Mouse (Mus musculus): ENCODE measurements around the gene Kcnma1. TPM values are rescaled to one million over a fixed set of nuclear protein-coding genes. Genes with fewer than 3 reads are reported as not detected.

Kcnma1 gene
- total RNA-seq, 1 experiment, result 0.49 TPM

- no peak overlapping the region for H3K9ac ChIP-seq (ENCODE audit: insufficient read depth, low read depth, low read length, poor library complexity, severe bottlenecking)
- no peak for TF ChIP-seq CHD2 (IDR thresholded peaks at IDR 0.05; ENCODE audit: low read depth, low read length)
- TF ChIP-seq MAFK (IDR thresholded peaks at IDR 0.05; ENCODE audit: insufficient read depth, low read depth, low read length), result no peak
- TF ChIP-seq HCFC1 (IDR thresholded peaks at IDR 0.05; ENCODE audit: borderline replicate concordance, insufficient read depth, low read length), result no peak
- TF ChIP-seq ZC3H11A (IDR thresholded peaks at IDR 0.05; ENCODE audit: borderline replicate concordance, low read depth, low read length), result no peak
- no peak for TF ChIP-seq ZNF384 (IDR thresholded peaks at IDR 0.05; ENCODE audit: low read depth, low read length)
- no peaks in the 10 kb centered on the region for H3K36me3 ChIP-seq (ENCODE audit: control insufficient read depth, insufficient read depth, low read length, poor library complexity, severe bottlenecking)
- H3K27ac ChIP-seq (ENCODE audit: insufficient read depth, low read depth, low read length, poor library complexity, severe bottlenecking), result no peak overlapping the region
- DNase-seq (ENCODE audit: low read depth, low spot score), result no peak
- no peak overlapping the region for H3K4me3 ChIP-seq (ENCODE audit: insufficient read depth in 1 of 2, low read depth in 1 of 2, low read length in 2 of 2, poor library complexity in 1 of 2, severe bottlenecking in 1 of 2)
- no peaks in the 10 kb centered on the region for H3K4me1 ChIP-seq (ENCODE audit: control insufficient read depth in 2 of 2, insufficient read depth in 2 of 2, low read length in 2 of 2, poor library complexity in 1 of 2)
- no peaks in the 10 kb centered on the region for H3K9me3 ChIP-seq (ENCODE audit: control insufficient read depth, insufficient read depth, low read depth, low read length)
- in situ Hi-C loops (cut with MboI; ENCODE audit: low sequenced_read_pairs in 2 of 2, unreplicated experiment in 2 of 2), result no loop called here
These were observed 440.2 kb downstream of the Kcnma1 start for GRCm38 (mm10) chr14:23574136-23574535.

GRCm38 (mm10) chr14:23573385-23573784, 440.9 kb downstream of the Kcnma1 start:
- Histone ChIP-seq H3K9me3 (ENCODE audit: control insufficient read depth, insufficient read depth, low read depth, low read length) (no peaks in the 10 kb centered on the region), H3K27ac (ENCODE audit: insufficient read depth, low read depth, low read length, poor library complexity, severe bottlenecking) (no peak overlapping the region), H3K4me1 (ENCODE audit: control insufficient read depth in 2 of 2, insufficient read depth in 2 of 2, low read length in 2 of 2, poor library complexity in 1 of 2) (no peaks in the 10 kb centered on the region), H3K4me3 (ENCODE audit: insufficient read depth in 1 of 2, low read depth in 1 of 2, low read length in 2 of 2, poor library complexity in 1 of 2, severe bottlenecking in 1 of 2) (no peak overlapping the region), H3K36me3 (ENCODE audit: control insufficient read depth, insufficient read depth, low read length, poor library complexity, severe bottlenecking) (no peaks in the 10 kb centered on the region), H3K9ac (ENCODE audit: insufficient read depth, low read depth, low read length, poor library complexity, severe bottlenecking) (no peak overlapping the region)
- no peak for DNase-seq (ENCODE audit: low read depth, low spot score)
- TF ChIP-seq CHD2 (IDR thresholded peaks at IDR 0.05; ENCODE audit: low read depth, low read length) (no peak), HCFC1 (IDR thresholded peaks at IDR 0.05; ENCODE audit: borderline replicate concordance, insufficient read depth, low read length) (no peak), ZNF384 (IDR thresholded peaks at IDR 0.05; ENCODE audit: low read depth, low read length) (no peak)
- in situ Hi-C loops (cut with MboI; ENCODE audit: low sequenced_read_pairs in 2 of 2, unreplicated experiment in 2 of 2), result no loop called here

- in situ Hi-C loops (cut with MboI; ENCODE audit: low sequenced_read_pairs in 2 of 2, unreplicated experiment in 2 of 2), result no loop called here
- TF ChIP-seq ZNF384 (IDR thresholded peaks at IDR 0.05; ENCODE audit: low read depth, low read length), result no peak
- no peak for TF ChIP-seq HCFC1 (IDR thresholded peaks at IDR 0.05; ENCODE audit: borderline replicate concordance, insufficient read depth, low read length)
- no peak for TF ChIP-seq ZC3H11A (IDR thresholded peaks at IDR 0.05; ENCODE audit: borderline replicate concordance, low read depth, low read length)
- TF ChIP-seq CHD2 (IDR thresholded peaks at IDR 0.05; ENCODE audit: low read depth, low read length), result no peak
- TF ChIP-seq MAFK (IDR thresholded peaks at IDR 0.05; ENCODE audit: insufficient read depth, low read depth, low read length), result no peak
- H3K27ac ChIP-seq (ENCODE audit: insufficient read depth, low read depth, low read length, poor library complexity, severe bottlenecking), result no peak overlapping the region
- H3K36me3 ChIP-seq (ENCODE audit: control insufficient read depth, insufficient read depth, low read length, poor library complexity, severe bottlenecking), result no peaks in the 10 kb centered on the region
- no peaks in the 10 kb centered on the region for H3K9me3 ChIP-seq (ENCODE audit: control insufficient read depth, insufficient read depth, low read depth, low read length)
- no peaks in the 10 kb centered on the region for H3K4me1 ChIP-seq (ENCODE audit: control insufficient read depth in 2 of 2, insufficient read depth in 2 of 2, low read length in 2 of 2, poor library complexity in 1 of 2)
- no peak for DNase-seq (ENCODE audit: low read depth, low spot score)
- H3K4me3 ChIP-seq (ENCODE audit: insufficient read depth in 1 of 2, low read depth in 1 of 2, low read length in 2 of 2, poor library complexity in 1 of 2, severe bottlenecking in 1 of 2), result no peak overlapping the region
- no peak overlapping the region for H3K9ac ChIP-seq (ENCODE audit: insufficient read depth, low read depth, low read length, poor library complexity, severe bottlenecking)
These were observed 441.5 kb downstream of the Kcnma1 start for GRCm38 (mm10) chr14:23572778-23573177.

GRCm38 (mm10) chr14:23570251-23570650, 444.0 kb downstream of the Kcnma1 start:
- TF ChIP-seq CHD2 (IDR thresholded peaks at IDR 0.05; ENCODE audit: low read depth, low read length) (no peak), MAFK (IDR thresholded peaks at IDR 0.05; ENCODE audit: insufficient read depth, low read depth, low read length) (no peak)
- in situ Hi-C loops (cut with MboI; ENCODE audit: low sequenced_read_pairs in 2 of 2, unreplicated experiment in 2 of 2), result no loop called here
- no peak overlapping the region for H3K9ac ChIP-seq (ENCODE audit: insufficient read depth, low read depth, low read length, poor library complexity, severe bottlenecking)
- no peak overlapping the region for H3K4me3 ChIP-seq (ENCODE audit: insufficient read depth in 1 of 2, low read depth in 1 of 2, low read length in 2 of 2, poor library complexity in 1 of 2, severe bottlenecking in 1 of 2)
- no peaks in the 10 kb centered on the region for H3K36me3 ChIP-seq (ENCODE audit: control insufficient read depth, insufficient read depth, low read length, poor library complexity, severe bottlenecking)
- H3K4me1 ChIP-seq (ENCODE audit: control insufficient read depth in 2 of 2, insufficient read depth in 2 of 2, low read length in 2 of 2, poor library complexity in 1 of 2), result no peaks in the 10 kb centered on the region
- no peak overlapping the region for H3K27ac ChIP-seq (ENCODE audit: insufficient read depth, low read depth, low read length, poor library complexity, severe bottlenecking)
- no peak for DNase-seq (ENCODE audit: low read depth, low spot score)
- H3K9me3 ChIP-seq (ENCODE audit: control insufficient read depth, insufficient read depth, low read depth, low read length), result no peaks in the 10 kb centered on the region

- Histone ChIP-seq H3K9ac (ENCODE audit: insufficient read depth, low read depth, low read length, poor library complexity, severe bottlenecking) (no peak overlapping the region), H3K9me3 (ENCODE audit: control insufficient read depth, insufficient read depth, low read depth, low read length) (no peaks in the 10 kb centered on the region), H3K4me1 (ENCODE audit: control insufficient read depth in 2 of 2, insufficient read depth in 2 of 2, low read length in 2 of 2, poor library complexity in 1 of 2) (peaks cover 0 to 2% of the 10 kb centered on the region in 2 experiments; a peak in 1 of 4 replicates), H3K4me3 (ENCODE audit: insufficient read depth in 1 of 2, low read depth in 1 of 2, low read length in 2 of 2, poor library complexity in 1 of 2, severe bottlenecking in 1 of 2) (no peak overlapping the region), H3K27ac (ENCODE audit: insufficient read depth, low read depth, low read length, poor library complexity, severe bottlenecking) (no peak overlapping the region), H3K36me3 (ENCODE audit: control insufficient read depth, insufficient read depth, low read length, poor library complexity, severe bottlenecking) (no peaks in the 10 kb centered on the region)
- TF ChIP-seq ZC3H11A (IDR thresholded peaks at IDR 0.05; ENCODE audit: borderline replicate concordance, low read depth, low read length), result no peak
- TF ChIP-seq MAFK (IDR thresholded peaks at IDR 0.05; ENCODE audit: insufficient read depth, low read depth, low read length), result no peak
- TF ChIP-seq ZNF384 (IDR thresholded peaks at IDR 0.05; ENCODE audit: low read depth, low read length), result no peak
- no peak for TF ChIP-seq HCFC1 (IDR thresholded peaks at IDR 0.05; ENCODE audit: borderline replicate concordance, insufficient read depth, low read length)
- no peak for TF ChIP-seq CHD2 (IDR thresholded peaks at IDR 0.05; ENCODE audit: low read depth, low read length)
- in situ Hi-C loops (cut with MboI; ENCODE audit: low sequenced_read_pairs in 2 of 2, unreplicated experiment in 2 of 2), result no loop called here
- DNase-seq (ENCODE audit: low read depth, low spot score), result no peak
These were observed 448.4 kb downstream of the Kcnma1 start for GRCm38 (mm10) chr14:23565931-23566330.

All from ES-E14 (cell line).